Mouse (Mus musculus): ENCODE measurements around the gene Slc38a5.

DNA sequence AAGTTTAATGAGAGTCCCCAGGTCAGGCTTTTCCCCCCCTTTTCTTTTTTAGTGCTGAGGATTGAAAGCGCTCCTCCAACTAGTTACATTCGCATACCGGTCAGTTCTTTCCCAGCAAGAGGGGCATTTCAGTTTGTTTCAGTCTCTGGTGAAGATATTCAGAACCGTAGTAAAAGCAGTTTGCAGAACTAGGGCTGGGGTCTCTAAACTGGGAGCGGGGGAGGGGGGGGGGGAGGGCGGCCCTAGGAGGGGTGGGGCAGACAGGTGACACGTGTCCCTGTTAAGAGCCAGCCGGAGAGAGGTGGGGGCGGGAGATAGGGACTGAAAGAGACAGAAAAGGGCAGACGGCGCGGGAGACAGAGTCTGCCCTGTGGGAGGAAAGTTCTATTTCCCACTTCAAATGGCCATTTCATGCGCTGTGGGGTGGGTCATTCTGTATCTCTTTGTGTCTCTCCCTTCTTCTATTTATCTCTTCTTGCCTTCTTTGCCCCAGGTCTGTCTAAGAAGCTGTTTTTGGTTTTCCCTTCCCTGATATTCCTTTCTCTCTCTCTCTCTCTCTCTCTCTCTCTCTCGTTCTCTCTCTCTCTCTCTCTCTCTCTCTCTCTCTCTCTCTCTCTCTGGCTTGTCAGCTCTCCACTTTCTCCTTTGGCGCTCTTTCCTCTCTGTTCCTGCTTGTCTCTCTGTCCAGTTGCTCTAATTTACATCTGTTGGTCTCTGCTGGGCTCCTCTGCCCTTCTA lies at the start of gene Slc38a5:
- TF ChIP-seq CTCF (IDR thresholded peaks at IDR 0.05; ENCODE audit: low read depth, low read length) (no peak), POLR2A (IDR thresholded peaks at IDR 0.05; ENCODE audit: borderline replicate concordance, low read depth, low read length) (no peak)

Data from bone marrow macrophage, adult 2 months (primary cell).